Mouse (Mus musculus): ENCODE data around the gene Apol8. TPM values are rescaled to one million over a fixed set of nuclear protein-coding genes. Genes with fewer than 3 reads are reported as not detected.
"Not testable (repeated sequence)": the region's sequence is repeated elsewhere in the genome, so short reads cannot be mapped to it uniquely, and the experiment has no call there.

The Apol8 gene
- polyA plus RNA-seq, 1 experiment from 2014 or later, result not detected

- Histone ChIP-seq H3K36me3 (ENCODE audit: insufficient read depth, low read length) (no peaks in the 10 kb centered on the region), H3K9ac (ENCODE audit: low read depth, low read length) (no peak overlapping the region), H3K4me2 (ENCODE audit: low read length) (no peak overlapping the region), H3K27me3 (ENCODE audit: insufficient read depth, low read length) (no peaks in the 10 kb centered on the region), H3K4me3 (replicated peaks; ENCODE audit: low read depth, low read length) (no peak overlapping the region), H3K27ac (no peak overlapping the region), H3K9me3 (replicated peaks; ENCODE audit: low read length) (no peaks in the 10 kb centered on the region), H3K4me1 (replicated peaks; ENCODE audit: insufficient read depth, low read length) (no peaks in the 10 kb centered on the region)
- 90% methylated on average over 5 of the region's 5 CpGs for WGBS
- no peak for TF ChIP-seq CTCF (IDR thresholded peaks at IDR 0.05; ENCODE audit: low read depth)
- ATAC-seq (replicated peaks; ENCODE audit: low FRiP score, low read depth), result no peak
- DNase-seq (ENCODE audit: low spot score), result no peak
Measured at GRCm38 (mm10) chr15:77731605-77732004, 25.2 kb downstream of the Apol8 start.

GRCm38 (mm10) chr15:77728739-77729138, 28.1 kb downstream of the Apol8 start, which contains the start of gene Apol9b:
Apol9b (plus strand) TSS chr15:77729039.
- DNase-seq (ENCODE audit: low spot score); H3K4me1 ChIP-seq (replicated peaks; ENCODE audit: insufficient read depth, low read length); H3K9ac ChIP-seq (ENCODE audit: low read depth, low read length); H3K9me3 ChIP-seq (replicated peaks; ENCODE audit: low read length); H3K27me3 ChIP-seq (ENCODE audit: insufficient read depth, low read length); H3K4me3 ChIP-seq (replicated peaks; ENCODE audit: low read depth, low read length); H3K27ac ChIP-seq; H3K4me2 ChIP-seq (ENCODE audit: low read length); H3K36me3 ChIP-seq (ENCODE audit: insufficient read depth, low read length); ATAC-seq (replicated peaks; ENCODE audit: low FRiP score, low read depth): not testable (repeated sequence)
- WGBS, result 50% methylated on average over 1 of the region's 4 CpGs

- 86% methylated on average over 3 of the region's 3 CpGs for WGBS
- H3K4me2 ChIP-seq (ENCODE audit: low read length); ATAC-seq (replicated peaks; ENCODE audit: low FRiP score, low read depth): not testable (repeated sequence)
Measured at GRCm38 (mm10) chr15:77727745-77728144, 29.1 kb downstream of the Apol8 start.

GRCm38 (mm10) chr15:77727139-77727538, 29.7 kb downstream of the Apol8 start:
- WGBS, result 0% methylated on average over 3 of the region's 3 CpGs
- H3K27ac ChIP-seq; H3K27me3 ChIP-seq (ENCODE audit: insufficient read depth, low read length); H3K9me3 ChIP-seq (replicated peaks; ENCODE audit: low read length); DNase-seq (ENCODE audit: low spot score); H3K36me3 ChIP-seq (ENCODE audit: insufficient read depth, low read length); ATAC-seq (replicated peaks; ENCODE audit: low FRiP score, low read depth); H3K4me1 ChIP-seq (replicated peaks; ENCODE audit: insufficient read depth, low read length); H3K9ac ChIP-seq (ENCODE audit: low read depth, low read length); H3K4me2 ChIP-seq (ENCODE audit: low read length); H3K4me3 ChIP-seq (replicated peaks; ENCODE audit: low read depth, low read length): not testable (repeated sequence)
- TF ChIP-seq CTCF (IDR thresholded peaks at IDR 0.05; ENCODE audit: low read depth), result peak; percentile 55; the same call in 1 of the 2 replicates

More at GRCm38 (mm10) chr15:77727745-77728144, 29.1 kb downstream of the Apol8 start:
- not testable (repeated sequence) for H3K27me3 ChIP-seq (ENCODE audit: insufficient read depth, low read length); H3K4me3 ChIP-seq (replicated peaks; ENCODE audit: low read depth, low read length); H3K27ac ChIP-seq; H3K9ac ChIP-seq (ENCODE audit: low read depth, low read length); H3K4me1 ChIP-seq (replicated peaks; ENCODE audit: insufficient read depth, low read length); DNase-seq (ENCODE audit: low spot score); H3K9me3 ChIP-seq (replicated peaks; ENCODE audit: low read length); H3K36me3 ChIP-seq (ENCODE audit: insufficient read depth, low read length)

- not testable (repeated sequence) for DNase-seq (ENCODE audit: low spot score); H3K4me1 ChIP-seq (replicated peaks; ENCODE audit: insufficient read depth, low read length); H3K4me3 ChIP-seq (replicated peaks; ENCODE audit: low read depth, low read length); H3K36me3 ChIP-seq (ENCODE audit: insufficient read depth, low read length); H3K9ac ChIP-seq (ENCODE audit: low read depth, low read length); H3K27ac ChIP-seq; H3K27me3 ChIP-seq (ENCODE audit: insufficient read depth, low read length); H3K9me3 ChIP-seq (replicated peaks; ENCODE audit: low read length); H3K4me2 ChIP-seq (ENCODE audit: low read length); ATAC-seq (replicated peaks; ENCODE audit: low FRiP score, low read depth)
- 77% methylated on average over 6 of the region's 6 CpGs for WGBS
Measured at GRCm38 (mm10) chr15:77725393-77726020, 31.3 kb downstream of the Apol8 start.

GRCm38 (mm10) chr15:77724208-77724911, 32.4 kb downstream of the Apol8 start:
- not testable (repeated sequence) for H3K36me3 ChIP-seq (ENCODE audit: insufficient read depth, low read length); H3K27me3 ChIP-seq (ENCODE audit: insufficient read depth, low read length); H3K4me2 ChIP-seq (ENCODE audit: low read length); H3K9me3 ChIP-seq (replicated peaks; ENCODE audit: low read length); H3K27ac ChIP-seq; H3K4me3 ChIP-seq (replicated peaks; ENCODE audit: low read depth, low read length); H3K4me1 ChIP-seq (replicated peaks; ENCODE audit: insufficient read depth, low read length); DNase-seq (ENCODE audit: low spot score); H3K9ac ChIP-seq (ENCODE audit: low read depth, low read length)
- peak; percentile 37; the same call in 1 of the 2 replicates for ATAC-seq (replicated peaks; ENCODE audit: low FRiP score, low read depth)
- 18% methylated on average over 2 of the region's 10 CpGs for WGBS

GRCm38 (mm10) chr15:77721509-77721908, 35.3 kb downstream of the Apol8 start:
- WGBS, result no CpG with 5 or more reads among the region's 3 CpGs
- H3K4me3 ChIP-seq (replicated peaks; ENCODE audit: low read depth, low read length); DNase-seq (ENCODE audit: low spot score); H3K27me3 ChIP-seq (ENCODE audit: insufficient read depth, low read length); H3K9ac ChIP-seq (ENCODE audit: low read depth, low read length); H3K4me1 ChIP-seq (replicated peaks; ENCODE audit: insufficient read depth, low read length); H3K27ac ChIP-seq; ATAC-seq (replicated peaks; ENCODE audit: low FRiP score, low read depth); H3K9me3 ChIP-seq (replicated peaks; ENCODE audit: low read length); H3K4me2 ChIP-seq (ENCODE audit: low read length); H3K36me3 ChIP-seq (ENCODE audit: insufficient read depth, low read length): not testable (repeated sequence)

- 35% methylated on average over 2 of the region's 6 CpGs for WGBS
- not testable (repeated sequence) for H3K36me3 ChIP-seq (ENCODE audit: insufficient read depth, low read length); H3K4me1 ChIP-seq (replicated peaks; ENCODE audit: insufficient read depth, low read length); H3K9me3 ChIP-seq (replicated peaks; ENCODE audit: low read length); H3K27ac ChIP-seq; ATAC-seq (replicated peaks; ENCODE audit: low FRiP score, low read depth); H3K27me3 ChIP-seq (ENCODE audit: insufficient read depth, low read length); H3K9ac ChIP-seq (ENCODE audit: low read depth, low read length); H3K4me3 ChIP-seq (replicated peaks; ENCODE audit: low read depth, low read length); H3K4me2 ChIP-seq (ENCODE audit: low read length)
- peak; percentile 42 for DNase-seq (ENCODE audit: low spot score)
Measured at GRCm38 (mm10) chr15:77718240-77718639, 38.6 kb downstream of the Apol8 start.

GRCm38 (mm10) chr15:77708936-77709335, 47.9 kb downstream of the Apol8 start:
- not testable (repeated sequence) for H3K27me3 ChIP-seq (ENCODE audit: insufficient read depth, low read length); ATAC-seq (replicated peaks; ENCODE audit: low FRiP score, low read depth); H3K27ac ChIP-seq; H3K4me1 ChIP-seq (replicated peaks; ENCODE audit: insufficient read depth, low read length); H3K36me3 ChIP-seq (ENCODE audit: insufficient read depth, low read length); H3K9me3 ChIP-seq (replicated peaks; ENCODE audit: low read length); H3K4me2 ChIP-seq (ENCODE audit: low read length); H3K4me3 ChIP-seq (replicated peaks; ENCODE audit: low read depth, low read length); H3K9ac ChIP-seq (ENCODE audit: low read depth, low read length); DNase-seq (ENCODE audit: low spot score)
- no CpG with 5 or more reads among the region's 1 CpGs for WGBS

Data from kidney, postnatal 0 days (tissue).